Mouse (Mus musculus) cerebellum, adult 9-11 months (tissue): ENCODE data around the gene Cdkl3.

Experiments used
- DNase-seq: peaks from one replicate; pipeline ENCODE4 v3.0.0; 2022

Cdkl3 gene

DNA sequence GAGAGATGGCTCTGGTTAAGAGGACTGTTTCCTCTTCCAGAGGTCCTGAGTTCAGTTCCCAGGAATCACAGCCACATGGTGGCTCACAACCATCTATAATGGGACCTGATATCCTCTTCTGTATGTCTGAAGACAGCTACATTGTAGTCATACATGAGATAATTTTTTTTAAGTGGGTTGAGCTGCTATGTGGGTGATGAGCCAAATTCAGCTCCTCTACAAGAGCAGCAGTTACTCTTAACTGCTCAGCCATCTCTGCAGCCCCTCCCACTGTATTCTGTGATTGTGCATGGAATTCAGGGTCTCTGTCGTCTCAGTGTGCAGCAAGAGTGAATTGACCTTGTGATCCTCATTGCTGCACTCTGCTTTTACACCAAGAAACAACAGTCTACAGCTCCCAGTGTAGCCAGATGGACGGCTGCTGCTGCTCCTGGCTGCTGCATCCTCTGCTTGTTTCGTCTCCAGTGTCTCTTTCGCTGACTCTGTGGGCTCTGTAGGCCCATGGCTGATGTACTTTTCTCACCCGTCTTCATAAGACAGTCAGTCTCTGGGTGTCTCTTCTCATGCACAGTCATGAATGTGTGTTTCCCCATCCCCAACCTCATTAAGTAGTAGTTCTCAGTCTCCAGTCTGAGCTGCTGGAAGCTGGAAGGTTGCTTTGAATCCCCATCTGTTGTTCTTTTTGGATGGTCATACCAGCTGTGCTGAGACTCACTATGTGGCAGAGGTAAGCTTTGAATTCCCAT lies 124.5 kb downstream of the Cdkl3 start:
- no peak for DNase-seq

GRCm38 (mm10) chr11:52129171-52129570 lies 125.2 kb downstream of the Cdkl3 start:
- DNase-seq: no peak

DNA sequence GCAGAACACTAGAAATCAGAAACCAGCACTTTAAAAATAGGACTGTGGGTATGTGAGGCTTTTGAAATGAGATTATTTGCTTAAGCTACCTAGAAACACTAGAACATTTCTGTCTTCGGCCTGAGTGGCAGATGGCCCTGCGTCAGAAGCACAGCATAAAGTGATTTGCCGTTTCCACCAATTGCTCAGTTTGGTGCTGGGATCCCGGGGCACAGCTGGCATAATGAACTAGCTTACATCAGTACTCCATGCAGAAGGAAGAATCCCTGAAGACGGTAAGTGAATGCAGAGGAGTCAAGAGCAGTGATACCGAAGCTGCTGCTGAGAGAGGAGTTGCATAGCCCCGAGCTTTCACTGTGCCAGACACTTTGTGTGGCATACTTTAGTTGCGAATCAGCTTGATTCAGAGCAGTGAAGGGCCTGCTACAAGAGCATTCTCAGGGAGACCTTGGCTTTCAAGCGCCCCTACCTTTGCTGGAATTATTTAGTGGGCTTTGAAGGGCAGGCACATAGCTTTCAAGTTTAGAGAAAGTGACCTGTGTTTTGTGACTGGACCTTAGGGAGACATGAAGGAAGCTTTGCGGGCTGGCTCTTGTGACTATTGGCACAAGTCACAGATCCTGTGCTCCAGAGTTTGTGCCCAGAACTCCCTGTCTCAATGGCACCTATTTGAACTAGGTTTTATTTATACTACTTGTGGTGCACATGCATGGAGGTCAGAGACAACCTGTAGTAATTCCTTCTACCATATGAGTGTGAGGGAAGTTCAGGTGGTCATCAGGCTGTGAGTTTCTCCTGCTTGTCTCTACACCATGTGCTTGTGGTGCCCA lies 125.8 kb downstream of the Cdkl3 start:
- DNase-seq: no peak

- DNase-seq: no peak
Measured at GRCm38 (mm10) chr11:52130451-52131068, 126.5 kb downstream of the Cdkl3 start.
